Mouse (Mus musculus) limb, embryonic 12.5 days (tissue): Measurements from ENCODE around the gene Gsn. TPM values are rescaled to one million over a fixed set of nuclear protein-coding genes. Genes with fewer than 3 reads are reported as not detected.
A peak's percentile ranks its signal among the peaks of the same experiment; 100 is the strongest.

Experiments used
- ATAC-seq: fragments of 200-750 bp; cut with Nextera tagmentation; 2 replicates; pipeline ENCODE4 v1.8.0; 2017; ENCODE audit warnings: low read depth, moderate TSS enrichment; ENCODE audit not compliant: insufficient number of reproducible peaks, insufficient read depth, low FRiP score, low TSS enrichment
- H3K27ac ChIP-seq: fragments of 300-500 bp; sonication (generic); 2 replicates; pipeline ENCODE4 v1.5.1; 2016; ENCODE audit warnings: mild to moderate bottlenecking, moderate library complexity
- H3K27me3 ChIP-seq: fragments of 300-500 bp; sonication (generic); 2 replicates; pipeline ENCODE4 v1.6.1; 2016; ENCODE audit warnings: mild to moderate bottlenecking, moderate library complexity
- H3K36me3 ChIP-seq: fragments of 300-500 bp; sonication (generic); 2 replicates; pipeline ENCODE4 v1.6.1; 2016; ENCODE audit warnings: mild to moderate bottlenecking, moderate library complexity
- H3K4me1 ChIP-seq: fragments of 300-500 bp; sonication (generic); replicated peaks from 2 replicates; pipeline ENCODE4 v1.6.1; 2016
- H3K4me2 ChIP-seq: fragments of 300-500 bp; sonication (generic); 2 replicates; pipeline ENCODE4 v1.6.1; 2016; ENCODE audit warnings: mild to moderate bottlenecking, moderate library complexity
- H3K4me3 ChIP-seq: fragments of 300-500 bp; sonication (generic); replicated peaks from 2 replicates; pipeline ENCODE4 v1.5.1; 2016; ENCODE audit warnings: mild to moderate bottlenecking
- H3K9ac ChIP-seq: fragments of 300-500 bp; sonication (generic); replicated peaks from 2 replicates; pipeline ENCODE4 v1.6.1; 2016; ENCODE audit warnings: mild to moderate bottlenecking, moderate library complexity
- H3K9me3 ChIP-seq: fragments of 300-500 bp; sonication (generic); 2 replicates; pipeline ENCODE4 v1.6.1; 2016; ENCODE audit warnings: mild to moderate bottlenecking, moderate library complexity
- WGBS: fragments of 180-500 bp; shearing (Covaris S2); methylation state at CpG from one replicate; pipeline ENCODE4 v1.1.7; 2016; 5-methylcytosine and 5-hydroxymethylcytosine counted together
- polyA plus RNA-seq: library from polyadenylated mRNA; unstranded; fragments of >200 nt; fragmentation: Nextera tagmentation; extraction: Ambion mirVana; gene quantifications from 2 replicates; pipeline ENCODE4 v1.2.1, GENCODE M21; 2016

Gene Gsn
- polyA plus RNA-seq, 1 experiment from 2014 or later, result 45.2 TPM

DNA sequence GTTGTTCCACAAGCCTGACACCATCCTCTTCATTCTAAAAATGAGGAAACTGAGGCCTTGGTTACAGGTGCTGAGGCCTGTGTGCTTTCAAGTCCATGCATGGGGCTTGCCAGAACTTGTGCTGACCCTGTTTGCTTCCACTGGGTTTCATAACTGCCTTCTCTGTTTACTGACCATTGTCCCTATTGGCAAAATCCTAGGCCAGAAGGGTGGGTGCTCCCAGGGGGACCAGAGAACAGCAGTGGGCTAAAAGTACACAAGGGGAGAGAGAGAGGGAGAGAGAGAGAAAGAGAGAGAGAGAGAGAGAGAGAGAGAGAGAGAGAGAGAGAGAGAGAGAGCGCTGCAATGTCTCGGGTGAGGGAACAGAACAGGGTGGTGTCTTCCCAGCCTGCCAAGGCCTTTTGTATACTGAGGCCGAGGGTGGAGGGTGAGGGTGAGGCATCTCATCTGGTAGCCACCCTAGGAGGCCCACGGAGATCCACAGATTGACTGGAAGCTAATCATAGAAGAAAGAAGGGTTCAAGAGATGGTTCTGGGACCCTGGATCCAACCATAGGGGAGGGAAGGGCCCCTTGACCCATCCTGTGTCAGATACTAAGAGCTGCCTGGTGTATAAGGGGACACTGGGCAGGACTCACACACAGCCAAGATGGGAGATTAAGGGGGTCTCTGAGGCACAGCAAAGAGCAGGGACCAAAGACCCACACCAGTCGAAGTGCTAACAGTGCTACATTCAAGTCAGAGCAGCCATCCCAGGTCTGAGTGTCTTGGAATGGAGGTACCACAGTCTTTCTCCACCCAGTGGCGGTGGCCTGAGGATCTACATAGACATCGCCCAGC lies 22.4 kb downstream of the Gsn start:
- H3K9ac ChIP-seq, result no peak overlapping the region
- no peak overlapping the region for H3K4me2 ChIP-seq
- no peak for ATAC-seq
- H3K4me1 ChIP-seq, result peaks cover 17% of the 10 kb centered on the region
- no peak overlapping the region for H3K4me3 ChIP-seq
- H3K27me3 ChIP-seq, result peaks cover 39% of the 10 kb centered on the region
- no peak overlapping the region for H3K27ac ChIP-seq
- no peaks in the 10 kb centered on the region for H3K9me3 ChIP-seq
- H3K36me3 ChIP-seq, result no peaks in the 10 kb centered on the region
- WGBS, result 85% methylated on average over 7 of the region's 7 CpGs

DNA sequence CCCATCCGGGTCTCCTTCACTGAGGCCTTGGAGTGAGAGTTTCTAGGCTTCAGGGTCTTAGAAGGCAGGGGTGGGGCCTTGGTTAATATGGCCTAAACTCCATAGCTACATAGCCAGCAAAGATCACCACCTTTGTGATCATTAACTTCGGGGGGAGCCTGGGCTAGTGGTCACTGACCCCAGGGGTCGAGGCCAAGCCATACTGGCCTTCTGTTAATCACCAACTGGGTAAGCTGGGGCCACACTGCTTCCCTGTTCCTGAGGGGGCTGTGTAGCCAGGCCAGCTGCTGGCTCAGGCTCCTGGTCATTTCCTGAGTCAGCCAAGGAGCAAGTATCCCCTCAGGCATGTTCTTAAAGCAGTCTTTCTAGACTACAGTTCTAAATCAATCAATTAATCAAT lies 23.8 kb downstream of the Gsn start:
- H3K9me3 ChIP-seq, result no peaks in the 10 kb centered on the region
- no peak overlapping the region for H3K4me3 ChIP-seq
- H3K9ac ChIP-seq, result no peak overlapping the region
- H3K27ac ChIP-seq, result no peak overlapping the region
- H3K27me3 ChIP-seq, result peaks cover 50% of the 10 kb centered on the region
- no peak for ATAC-seq
- WGBS, result 63% methylated on average over 3 of the region's 3 CpGs
- H3K4me1 ChIP-seq, result peaks cover 13% of the 10 kb centered on the region
- no peaks in the 10 kb centered on the region for H3K36me3 ChIP-seq
- no peak overlapping the region for H3K4me2 ChIP-seq

DNA sequence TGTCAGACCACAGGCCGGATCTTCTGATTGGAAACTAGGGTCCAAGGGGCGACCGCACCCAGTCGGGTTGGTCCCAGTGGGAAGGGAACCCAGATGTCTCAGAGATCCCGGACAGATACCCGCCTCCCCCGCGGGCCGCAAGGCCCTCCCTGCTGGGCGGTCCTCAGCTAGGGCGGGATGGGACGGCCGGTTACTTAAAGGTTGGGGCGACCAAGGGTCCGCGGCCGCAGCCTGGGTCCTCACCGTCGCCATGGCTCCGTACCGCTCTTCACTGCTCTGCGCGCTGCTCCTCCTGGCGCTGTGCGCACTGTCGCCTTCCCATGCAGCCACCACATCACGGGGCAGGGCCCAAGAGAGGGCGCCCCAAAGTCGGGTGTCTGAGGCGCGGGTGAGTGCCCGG lies 26.0 kb downstream of the Gsn start:
- H3K27me3 ChIP-seq, result peaks cover 62% of the 10 kb centered on the region
- no peak for ATAC-seq
- H3K36me3 ChIP-seq, result no peaks in the 10 kb centered on the region
- WGBS, result 2% methylated on average over 32 of the region's 32 CpGs
- peak overlapping the region; percentile 41 for H3K4me3 ChIP-seq
- peaks cover 13% of the 10 kb centered on the region for H3K4me1 ChIP-seq
- no peak overlapping the region for H3K27ac ChIP-seq
- no peaks in the 10 kb centered on the region for H3K9me3 ChIP-seq
- H3K9ac ChIP-seq, result peak overlapping the region; percentile 28
- H3K4me2 ChIP-seq, result peak overlapping the region; percentile 77

DNA sequence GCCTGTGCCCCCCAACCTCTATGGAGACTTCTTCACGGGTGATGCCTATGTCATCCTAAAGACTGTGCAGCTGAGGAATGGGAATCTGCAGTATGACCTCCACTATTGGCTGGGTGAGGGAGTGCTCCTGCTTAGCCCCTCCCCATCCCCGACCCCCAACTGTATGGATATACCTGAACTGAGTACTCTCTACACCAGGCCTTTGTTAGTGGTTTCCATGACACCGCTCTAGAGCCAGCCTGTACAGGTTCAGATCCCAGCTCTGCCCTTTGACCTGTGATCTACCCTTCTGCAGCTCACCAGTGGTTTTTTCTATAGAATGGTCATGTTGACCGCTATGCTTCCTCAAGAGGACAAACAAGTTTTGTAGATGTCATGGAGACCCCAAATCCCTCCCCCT lies 27.8 kb downstream of the Gsn start:
- no peak overlapping the region for H3K9ac ChIP-seq
- H3K9me3 ChIP-seq, result no peaks in the 10 kb centered on the region
- H3K4me3 ChIP-seq, result no peak overlapping the region
- no peak overlapping the region for H3K4me2 ChIP-seq
- no peak overlapping the region for H3K27ac ChIP-seq
- no peak for ATAC-seq
- peaks cover 13% of the 10 kb centered on the region for H3K4me1 ChIP-seq
- peaks cover 57% of the 10 kb centered on the region for H3K27me3 ChIP-seq
- 84% methylated on average over 4 of the region's 4 CpGs for WGBS
- H3K36me3 ChIP-seq, result no peaks in the 10 kb centered on the region

DNA sequence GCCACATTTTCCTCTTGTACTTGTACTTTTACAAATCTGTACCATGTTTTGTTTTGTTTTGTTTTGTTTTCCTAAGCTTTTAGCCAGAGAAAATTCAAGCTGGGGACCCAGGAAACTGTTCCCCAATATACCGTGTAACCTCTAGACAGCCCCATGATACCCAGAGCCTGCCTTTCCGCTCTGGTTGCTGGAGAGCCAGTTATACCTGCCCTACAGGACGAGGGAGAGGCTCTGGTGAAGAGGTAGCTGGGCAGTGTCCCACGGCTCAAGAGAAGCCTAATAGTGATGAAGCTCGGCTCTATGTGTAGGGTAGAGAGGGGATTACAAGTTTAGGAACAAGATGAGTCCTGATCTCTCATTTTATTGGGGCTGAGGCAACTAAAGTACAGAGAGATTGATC lies 29.0 kb downstream of the Gsn start:
- Histone ChIP-seq H3K4me3 (no peak overlapping the region), H3K4me1 (peaks cover 13% of the 10 kb centered on the region), H3K36me3 (0 out of 2 replicates have a peak, but pooled peaks cover under 1% of the 10 kb centered on the region), H3K9ac (no peak overlapping the region), H3K9me3 (no peaks in the 10 kb centered on the region), H3K27ac (no peak overlapping the region), H3K4me2 (no peak overlapping the region), H3K27me3 (peaks cover 57% of the 10 kb centered on the region)
- no peak for ATAC-seq
- 72% methylated on average over 5 of the region's 5 CpGs for WGBS

DNA sequence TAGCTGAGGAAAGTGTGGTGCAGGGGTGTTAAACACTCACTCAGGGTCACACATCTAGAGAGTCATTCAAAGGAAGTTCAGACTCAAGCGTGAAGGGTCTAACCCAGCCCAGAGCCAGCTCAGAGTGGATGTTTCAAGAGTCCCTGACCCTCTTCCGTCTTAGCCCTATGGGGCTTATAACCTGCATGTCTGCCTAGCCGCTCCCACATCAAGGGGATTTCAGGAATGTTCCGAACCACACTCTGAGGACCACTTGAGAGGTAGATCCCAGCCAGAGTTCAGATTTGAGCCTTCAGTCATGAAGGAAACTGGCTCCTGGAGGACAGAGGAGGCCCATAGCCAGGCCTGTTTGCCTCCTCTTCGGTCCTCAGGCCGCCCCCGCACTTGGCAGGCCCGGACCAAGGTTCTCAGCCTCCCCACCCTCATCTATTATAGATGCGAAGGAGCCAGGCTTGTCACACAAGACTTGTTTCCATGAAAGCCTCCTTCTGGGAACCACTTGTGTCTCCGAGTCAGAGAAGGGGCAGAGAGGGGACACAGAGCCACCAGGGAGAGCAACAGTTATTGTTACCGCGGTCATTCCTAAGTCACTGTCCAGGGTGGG lies 30.9 kb downstream of the Gsn start:
- Histone ChIP-seq H3K36me3 (0 out of 2 replicates have a peak, but pooled peaks cover 4% of the 10 kb centered on the region), H3K4me1 (peaks cover 11% of the 10 kb centered on the region), H3K4me3 (no peak overlapping the region), H3K27ac (no peak overlapping the region), H3K9ac (no peak overlapping the region), H3K4me2 (no peak overlapping the region), H3K27me3 (peaks cover 38% of the 10 kb centered on the region), H3K9me3 (no peaks in the 10 kb centered on the region)
- no peak for ATAC-seq
- WGBS, result 88% methylated on average over 12 of the region's 12 CpGs

DNA sequence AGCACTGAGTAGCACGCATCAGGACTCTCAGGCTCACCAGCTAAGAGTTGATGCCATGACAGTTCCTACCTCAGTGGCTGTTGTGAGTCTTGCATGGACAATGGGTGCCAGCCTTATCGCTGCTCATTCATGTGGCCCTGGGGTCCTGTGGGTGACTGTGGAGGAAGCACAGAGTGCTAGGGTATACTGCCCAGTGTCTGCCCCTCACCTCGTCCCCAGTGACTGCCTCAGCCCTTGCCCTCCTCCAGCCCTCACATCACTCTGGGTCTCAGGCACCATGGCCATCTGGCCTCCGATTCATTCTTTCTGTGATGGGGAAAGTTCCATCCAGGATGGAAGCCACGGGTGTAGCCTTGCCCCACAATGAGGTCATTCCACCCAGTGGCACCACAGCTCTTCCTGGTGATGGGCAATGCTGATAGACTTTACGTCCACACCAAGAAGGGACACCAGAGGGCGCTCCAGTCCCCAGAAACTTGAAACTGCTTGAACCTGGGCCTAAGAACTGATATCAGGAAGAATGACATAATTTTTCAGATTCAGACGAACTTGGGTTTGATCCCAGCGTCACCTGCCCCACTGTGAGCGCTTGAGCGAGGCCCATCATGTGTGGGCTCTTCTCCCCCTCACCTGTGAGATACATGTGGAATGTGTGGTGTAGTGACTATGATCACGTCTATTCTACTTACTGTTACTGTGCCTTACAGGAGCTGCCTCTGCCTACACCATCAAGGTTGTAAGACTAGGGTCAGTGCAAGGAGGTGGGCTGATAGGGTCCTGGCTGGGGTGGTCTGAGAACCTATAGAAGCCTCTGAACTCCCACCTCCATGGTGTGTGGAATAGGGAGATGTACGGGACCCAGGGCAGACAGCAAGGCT lies 32.8 kb downstream of the Gsn start:
- H3K9ac ChIP-seq, result no peak overlapping the region
- no peaks in the 10 kb centered on the region for H3K4me1 ChIP-seq
- 45% methylated on average over 13 of the region's 13 CpGs for WGBS
- H3K36me3 ChIP-seq, result 0 out of 2 replicates have a peak, but pooled peaks cover 4% of the 10 kb centered on the region
- H3K27me3 ChIP-seq, result peaks cover 19% of the 10 kb centered on the region
- no peak for ATAC-seq
- no peak overlapping the region for H3K27ac ChIP-seq
- no peaks in the 10 kb centered on the region for H3K9me3 ChIP-seq
- no peak overlapping the region for H3K4me3 ChIP-seq
- H3K4me2 ChIP-seq, result no peak overlapping the region

DNA sequence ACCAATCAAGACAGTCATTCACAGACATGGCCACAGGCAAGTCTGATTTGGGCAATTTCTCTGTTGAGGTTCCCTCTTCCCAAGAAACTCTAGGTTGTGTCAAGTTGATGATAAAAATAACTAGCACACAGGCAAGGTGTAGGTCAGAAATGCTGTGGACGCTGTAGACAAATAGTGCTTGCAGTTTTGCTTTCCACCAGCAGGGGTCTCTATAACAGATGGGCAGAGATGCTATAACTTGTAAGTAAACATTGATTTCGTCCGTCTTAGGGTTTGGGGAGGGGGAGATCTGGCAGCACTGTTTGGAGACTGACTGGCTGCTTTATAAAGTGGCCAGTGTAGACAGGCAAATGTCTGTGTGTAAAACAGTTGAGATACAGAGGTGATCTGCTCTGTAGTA lies 35.7 kb downstream of the Gsn start:
- Histone ChIP-seq H3K27me3 (peaks cover 12% of the 10 kb centered on the region), H3K4me3 (no peak overlapping the region), H3K4me2 (no peak overlapping the region), H3K4me1 (no peaks in the 10 kb centered on the region), H3K36me3 (0 out of 2 replicates have a peak, but pooled peaks cover 4% of the 10 kb centered on the region), H3K9ac (no peak overlapping the region), H3K9me3 (no peaks in the 10 kb centered on the region), H3K27ac (no peak overlapping the region)
- ATAC-seq, result no peak
- 26% methylated on average over 3 of the region's 3 CpGs for WGBS

DNA sequence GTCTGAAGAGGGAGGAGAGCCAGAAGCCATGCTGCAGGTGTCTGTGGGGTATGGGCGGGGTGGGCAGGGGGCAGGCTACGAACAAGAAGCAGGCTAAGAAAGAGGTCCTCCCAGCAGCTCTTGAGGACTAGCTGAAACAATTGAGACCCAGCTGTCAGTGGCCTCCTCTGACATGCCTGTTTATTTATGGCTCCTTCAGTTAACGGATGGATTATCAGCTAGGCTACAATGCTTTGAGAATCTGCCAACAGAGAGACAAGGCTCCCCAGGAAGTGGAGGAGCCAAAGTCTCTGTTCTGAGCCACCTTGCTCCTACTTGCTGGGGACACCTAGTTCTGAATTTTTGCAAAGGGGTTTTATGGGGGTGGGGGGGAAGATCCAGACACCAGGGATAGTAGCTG lies 36.5 kb downstream of the Gsn start:
- Histone ChIP-seq H3K4me2 (no peak overlapping the region), H3K36me3 (0 out of 2 replicates have a peak, but pooled peaks cover 4% of the 10 kb centered on the region), H3K9ac (no peak overlapping the region), H3K4me1 (no peaks in the 10 kb centered on the region), H3K9me3 (no peaks in the 10 kb centered on the region), H3K27ac (no peak overlapping the region), H3K4me3 (no peak overlapping the region), H3K27me3 (peaks cover 17% of the 10 kb centered on the region)
- WGBS, result 68% methylated on average over 3 of the region's 3 CpGs
- ATAC-seq, result no peak

DNA sequence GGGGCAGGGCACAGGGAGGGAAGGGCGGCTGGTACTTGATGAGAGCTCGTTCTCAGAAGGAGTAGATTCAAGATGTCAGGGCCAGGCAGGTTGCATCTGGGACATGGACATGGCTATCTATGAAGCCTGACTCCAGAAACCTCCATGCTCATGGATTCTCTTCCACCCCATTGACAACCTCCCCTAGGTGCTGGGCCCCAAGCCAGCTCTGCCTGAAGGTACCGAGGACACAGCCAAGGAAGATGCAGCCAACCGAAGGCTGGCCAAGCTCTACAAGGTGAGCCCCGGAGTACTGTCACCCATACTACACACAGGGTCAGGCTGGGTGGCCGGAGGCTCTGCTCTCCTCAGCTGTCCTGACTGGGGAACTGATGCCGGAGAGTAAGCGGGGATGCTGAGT lies 37.1 kb downstream of the Gsn start:
- no peak for ATAC-seq

More for the DNA sequence above, 37.1 kb downstream of the Gsn start:
- Histone ChIP-seq H3K36me3 (0 out of 2 replicates have a peak, but pooled peaks cover 4% of the 10 kb centered on the region), H3K27me3 (peaks cover 18% of the 10 kb centered on the region), H3K4me1 (peaks cover 3% of the 10 kb centered on the region; the same call in 1 of the 2 replicates), H3K4me3 (no peak overlapping the region), H3K9ac (no peak overlapping the region), H3K4me2 (no peak overlapping the region), H3K27ac (no peak overlapping the region), H3K9me3 (no peaks in the 10 kb centered on the region)
- 81% methylated on average over 8 of the region's 8 CpGs for WGBS
